Mouse (Mus musculus) gastrocnemius, postnatal 25 days (tissue): ENCODE measurements at regions not wholly inside any gene's neighbourhood (a gene's known extent, or its start where the extent isn't known, plus 50 kb on each side); places are given as distances from the start of the nearest gene placed in this dataset.

ENCODE experiments used
- DNase-seq: peaks from one replicate; pipeline ENCODE4 v3.0.0; 2022

DNA sequence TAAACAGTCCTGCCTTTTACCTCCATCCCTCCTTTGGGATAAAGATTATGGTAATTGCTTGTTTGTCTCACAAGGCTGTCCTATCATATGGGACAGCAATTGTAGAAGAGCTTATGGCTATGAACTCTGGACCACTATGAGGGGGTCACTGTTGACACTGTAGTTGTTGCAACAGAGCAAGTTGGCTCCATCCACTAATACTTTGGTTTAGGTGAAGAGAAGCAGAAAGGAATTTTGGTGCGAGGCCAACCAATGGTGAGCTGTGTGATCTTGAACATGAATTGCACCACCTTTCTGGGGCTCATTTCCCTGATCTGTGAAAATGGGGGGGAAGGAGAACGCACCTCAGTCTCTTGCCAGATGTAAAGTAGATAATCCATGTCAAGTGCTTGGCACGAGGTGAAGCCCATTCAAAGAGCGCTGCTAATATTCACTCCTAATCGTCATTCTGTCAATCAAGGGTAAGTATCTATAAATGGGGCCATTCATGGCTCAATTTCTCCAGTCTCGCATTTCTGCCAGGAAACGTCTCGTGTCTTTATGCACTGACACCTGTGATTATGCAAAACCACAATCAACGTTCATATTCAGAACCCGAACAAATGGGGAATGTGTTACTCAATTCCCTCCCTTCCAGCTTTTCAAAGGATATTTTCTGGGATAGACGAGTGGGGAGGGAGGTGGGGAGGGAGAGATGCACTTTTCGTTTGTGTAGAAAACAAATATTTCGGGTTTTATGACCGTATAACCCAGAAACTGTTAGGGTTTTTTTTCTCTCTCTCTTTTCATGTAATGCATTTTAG is 133.3 kb upstream of the Jun start:
- DNase-seq: no peak

DNA sequence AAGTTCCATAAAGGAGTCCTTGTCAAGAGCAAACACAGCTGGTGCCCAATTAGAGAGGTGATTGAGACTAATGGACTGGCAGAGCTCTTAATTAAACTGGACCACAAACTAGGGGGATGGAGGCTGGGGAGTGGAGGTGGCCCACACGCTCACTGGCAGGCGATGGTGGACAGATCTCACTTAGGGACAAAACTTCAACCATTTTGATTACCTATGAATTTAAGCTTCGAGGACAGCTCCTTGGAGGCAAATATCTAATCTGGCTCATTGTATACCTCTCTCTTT is 133.8 kb upstream of the Jun start:
- no peak for DNase-seq

DNA sequence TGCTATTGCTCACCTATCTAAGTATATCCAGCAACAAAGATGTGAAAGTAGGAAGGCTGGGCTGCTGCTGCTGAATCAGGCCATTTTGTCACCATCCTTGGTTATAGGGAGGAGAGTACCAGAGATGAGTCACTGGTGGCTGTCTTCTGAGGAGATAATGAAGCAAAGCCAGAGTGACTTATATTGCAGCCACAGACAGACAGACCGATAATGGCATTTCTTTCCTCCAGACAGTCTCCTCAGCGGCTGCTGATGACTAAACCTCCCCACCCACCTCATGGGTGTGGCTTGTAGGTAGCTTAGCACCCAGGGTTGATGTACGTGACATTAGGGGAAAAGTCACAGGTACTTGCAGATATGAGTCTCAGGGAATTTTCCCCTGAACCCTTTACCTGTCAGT is 136.1 kb upstream of the Jun start:
- no peak for DNase-seq

DNA sequence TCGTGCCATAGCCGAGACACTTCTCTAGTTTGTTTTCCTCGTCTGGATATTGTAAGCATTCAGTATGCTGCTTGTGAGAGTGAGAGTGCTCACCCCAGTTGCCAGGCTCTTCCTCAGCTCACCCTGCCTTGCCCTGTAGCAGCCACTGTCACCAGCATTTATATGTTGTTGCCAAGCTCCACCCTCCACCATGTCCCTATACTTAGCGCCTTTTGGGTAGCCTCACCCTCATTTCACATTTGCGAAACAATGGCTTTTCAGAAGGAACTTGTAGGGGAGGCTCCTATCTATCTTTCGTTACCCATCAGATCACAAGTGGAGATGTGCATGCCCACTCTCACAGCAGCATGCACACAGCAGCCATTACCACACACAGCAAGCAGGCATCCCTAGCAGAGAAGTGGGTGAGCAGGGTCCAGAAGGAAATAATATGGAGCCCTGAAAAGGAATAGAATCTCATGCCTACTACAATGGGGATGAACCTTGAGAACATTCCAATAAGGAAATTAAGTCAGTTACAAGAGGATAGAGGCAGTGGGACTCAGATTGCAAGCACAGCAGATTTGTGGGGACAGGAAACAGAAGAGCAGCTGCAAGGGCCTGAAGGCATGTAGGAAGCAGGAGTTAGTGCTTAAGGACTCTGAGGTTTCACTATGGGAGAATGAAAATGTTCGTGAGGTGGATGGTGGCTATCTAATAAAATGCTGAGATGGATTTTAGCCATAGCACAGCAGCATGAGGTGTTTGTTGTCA is 139.8 kb upstream of the Jun start:
- DNase-seq: no peak

DNA sequence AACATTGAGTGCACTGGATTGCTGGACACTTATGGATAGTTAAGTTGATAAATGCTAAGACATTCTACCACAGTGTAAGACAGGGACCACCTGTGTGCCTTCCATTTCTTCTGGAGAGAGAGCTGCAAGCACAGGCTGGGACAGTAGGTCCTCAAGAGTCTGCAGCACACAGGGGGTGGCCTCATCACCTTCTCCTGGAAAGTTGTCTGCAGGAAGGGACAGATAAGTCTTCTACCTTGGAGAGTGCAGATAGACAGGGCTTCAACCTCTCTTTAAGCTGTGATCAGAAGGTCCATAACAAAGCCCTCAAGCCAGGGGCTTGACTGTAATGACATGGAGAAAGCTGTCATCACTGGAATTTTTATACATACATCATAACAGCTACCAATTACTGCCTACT is 140.5 kb upstream of the Jun start:
- no peak for DNase-seq

DNA sequence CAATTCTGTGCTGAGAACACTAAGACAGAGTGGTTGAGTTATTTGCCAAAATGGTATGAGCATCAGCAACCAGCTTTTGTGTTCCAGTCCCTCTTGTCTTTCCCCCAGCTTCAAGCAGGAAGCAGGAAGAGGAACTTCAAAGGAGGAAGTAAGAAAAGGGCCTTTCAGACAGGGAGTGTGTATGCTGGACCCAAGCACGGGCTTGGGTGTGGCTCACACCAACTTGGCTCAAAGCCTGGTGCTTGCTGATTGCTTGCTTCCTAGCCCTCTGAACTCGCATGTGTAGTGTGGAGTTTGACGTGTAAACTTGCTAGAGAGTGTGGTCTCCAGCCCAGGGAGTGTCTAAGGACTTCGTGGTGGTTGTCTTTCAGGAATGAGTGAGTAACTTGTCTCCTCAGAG is 141.0 kb upstream of the Jun start:
- peak; percentile 64 for DNase-seq

DNA sequence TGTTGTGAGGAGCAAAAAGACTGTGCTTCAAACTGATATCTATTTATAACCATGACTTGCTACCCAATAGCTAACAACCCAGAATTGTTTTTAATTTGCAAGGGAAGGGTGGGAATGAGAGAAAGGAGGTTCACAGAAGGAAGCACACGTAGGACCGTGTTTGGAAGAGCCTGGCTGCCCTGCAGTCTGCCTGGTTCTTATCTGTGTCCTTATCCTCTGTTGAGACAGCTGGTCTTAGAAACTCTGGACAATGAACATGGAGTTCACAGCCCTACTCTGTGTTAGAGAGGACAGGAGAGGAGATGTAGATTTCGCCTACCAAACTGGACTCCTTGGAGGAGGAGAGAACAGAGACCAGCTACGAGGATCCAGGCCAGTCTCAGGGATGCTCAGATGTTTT is 141.5 kb upstream of the Jun start:
- no peak for DNase-seq

DNA sequence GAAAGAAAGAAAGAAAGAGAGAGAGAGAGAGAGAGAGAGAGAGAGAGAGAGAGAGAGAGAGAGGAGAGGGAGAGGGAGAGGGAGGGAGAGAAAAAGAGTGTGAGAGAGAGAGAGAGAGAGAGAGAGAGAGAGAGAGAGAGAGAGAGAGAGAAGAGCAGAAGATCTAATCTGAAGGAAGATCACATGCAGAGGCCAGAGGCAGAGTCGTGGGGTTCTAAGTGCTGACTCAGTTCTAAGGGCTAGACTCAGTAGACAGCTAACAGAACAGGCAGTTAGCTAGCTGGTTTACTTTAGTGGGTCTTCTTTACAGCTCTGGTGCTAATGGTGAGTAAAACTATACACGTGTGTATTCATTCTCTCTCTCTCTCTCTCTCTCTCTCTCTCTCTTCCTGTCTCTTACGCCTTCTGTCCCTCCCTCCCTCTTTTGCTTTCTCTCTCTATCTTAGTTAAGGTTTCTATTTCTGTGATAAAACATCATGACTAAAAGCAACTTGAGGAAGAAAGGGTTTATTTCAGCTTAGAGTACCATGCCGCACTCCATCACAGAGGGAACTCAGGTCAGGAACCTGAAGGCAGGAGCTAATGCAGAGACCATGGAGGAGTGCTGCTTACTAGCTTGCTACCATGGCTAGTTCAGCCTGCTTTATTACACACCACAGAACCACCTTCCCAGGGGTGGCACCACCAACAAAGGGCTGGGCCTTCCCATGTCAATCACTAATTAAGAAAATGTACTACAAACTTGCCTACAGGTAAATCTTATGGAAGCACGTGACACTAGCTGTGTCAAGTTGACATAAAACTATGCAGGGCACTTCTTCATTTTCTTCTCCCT is 142.8 kb upstream of the Jun start:
- DNase-seq: no peak

DNA sequence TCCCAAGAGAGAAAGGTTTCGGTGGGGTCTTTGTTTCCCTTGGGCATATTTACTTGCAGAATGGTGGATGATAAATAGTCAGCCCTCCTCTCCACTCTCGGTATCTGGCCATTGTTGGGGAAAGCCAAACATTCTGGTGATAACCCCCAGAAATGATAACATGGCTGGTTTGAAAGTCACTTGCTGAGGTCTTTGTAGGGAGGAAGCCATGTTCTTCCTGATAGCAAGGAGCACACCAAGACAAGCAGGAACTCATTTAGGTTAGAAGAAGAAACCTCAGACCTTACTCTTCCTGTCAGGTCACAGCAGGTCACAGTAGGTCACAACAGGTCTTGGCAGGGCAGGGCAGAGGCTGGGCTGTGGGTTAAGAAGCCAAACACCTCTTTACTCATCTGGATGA is 144.1 kb upstream of the Jun start:
- DNase-seq: no peak

DNA sequence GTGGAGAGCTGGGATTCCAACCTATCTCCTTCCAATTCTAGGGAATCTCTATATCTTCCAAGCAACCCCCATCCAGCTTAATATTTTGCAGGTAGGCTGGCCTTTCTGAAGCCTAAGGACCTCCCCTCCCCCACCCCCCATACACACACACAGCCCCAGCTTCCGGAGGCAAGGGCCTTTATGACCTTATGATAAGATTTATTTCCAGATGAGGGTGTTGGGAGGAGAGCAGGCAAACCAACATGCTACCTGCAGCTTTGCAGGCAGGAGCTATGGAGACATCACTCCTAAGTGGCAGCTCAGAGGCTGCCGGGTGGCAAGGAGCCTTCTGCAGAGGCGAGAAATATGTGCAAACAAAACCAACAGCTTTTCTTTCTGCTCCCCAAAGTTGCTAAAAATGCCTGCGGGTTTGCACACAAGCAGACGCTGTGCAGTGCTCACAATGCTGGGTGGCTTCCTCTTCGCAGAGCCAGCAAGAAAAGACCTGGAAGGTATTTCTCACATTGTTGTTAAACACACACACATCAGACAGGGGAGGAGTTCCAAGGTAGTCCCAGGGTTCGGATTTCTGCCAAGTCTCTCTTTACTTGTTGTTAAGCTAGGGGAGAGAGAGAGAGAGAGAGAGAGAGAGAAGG is 145.2 kb upstream of the Jun start:
- no peak for DNase-seq

DNA sequence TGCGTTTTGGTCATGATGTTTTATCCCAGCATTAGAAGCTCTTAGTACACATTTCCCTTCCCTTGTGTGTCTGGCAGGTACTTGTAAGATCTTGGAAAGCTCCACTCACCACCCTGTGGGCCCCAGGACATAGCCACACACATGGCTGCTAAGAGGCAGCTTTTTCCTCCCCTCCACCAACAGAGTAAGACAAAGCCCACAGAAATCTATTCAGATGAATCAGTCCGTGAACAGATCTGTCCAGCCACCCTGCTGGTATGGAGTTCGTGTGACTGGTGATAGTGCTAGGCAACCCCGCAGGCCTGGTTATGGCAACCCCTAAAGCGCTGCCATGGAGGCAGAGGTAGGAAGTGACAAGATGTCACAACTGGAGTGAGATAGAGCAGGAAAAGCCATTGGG is 147.4 kb upstream of the Jun start:
- DNase-seq: no peak

DNA sequence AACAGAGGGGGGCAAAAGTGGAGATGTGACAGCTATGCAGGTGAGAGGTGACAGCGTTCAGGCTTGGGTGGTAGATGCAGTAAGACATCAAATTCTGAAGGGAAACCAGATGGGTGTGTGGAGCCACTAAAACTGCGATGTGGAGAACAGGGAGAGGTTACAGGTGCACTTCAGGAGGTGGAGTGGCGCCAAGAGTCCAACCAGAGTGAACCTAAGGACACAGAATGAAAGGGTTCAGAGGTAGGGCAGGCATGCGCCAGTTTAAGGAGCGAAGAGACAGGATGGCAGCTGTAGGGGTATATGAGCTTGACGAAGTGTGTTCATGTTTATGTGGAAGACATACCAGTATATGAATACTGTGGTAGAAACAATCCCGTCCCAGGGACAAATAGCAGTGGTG is 148.1 kb upstream of the Jun start:
- no peak for DNase-seq

DNA sequence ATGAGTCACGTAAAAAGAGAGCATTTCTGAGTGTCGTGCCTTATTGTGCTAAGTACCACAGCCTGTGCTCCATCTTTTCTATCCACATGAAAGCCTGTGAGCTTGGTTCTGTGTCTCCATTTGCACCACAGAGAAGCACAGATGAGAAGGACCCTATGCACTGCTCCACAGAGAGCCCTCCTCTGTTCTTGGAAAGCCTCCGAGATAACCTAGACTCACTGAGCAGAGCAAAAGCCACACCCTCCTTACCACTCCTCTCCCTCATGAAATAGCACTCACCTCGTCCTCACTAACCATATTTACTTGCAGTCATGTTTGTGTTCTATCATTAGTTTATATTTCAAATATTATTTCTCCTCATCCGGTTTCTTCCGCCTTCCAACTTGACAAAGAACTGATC is 150.5 kb upstream of the Jun start:
- DNase-seq: no peak

DNA sequence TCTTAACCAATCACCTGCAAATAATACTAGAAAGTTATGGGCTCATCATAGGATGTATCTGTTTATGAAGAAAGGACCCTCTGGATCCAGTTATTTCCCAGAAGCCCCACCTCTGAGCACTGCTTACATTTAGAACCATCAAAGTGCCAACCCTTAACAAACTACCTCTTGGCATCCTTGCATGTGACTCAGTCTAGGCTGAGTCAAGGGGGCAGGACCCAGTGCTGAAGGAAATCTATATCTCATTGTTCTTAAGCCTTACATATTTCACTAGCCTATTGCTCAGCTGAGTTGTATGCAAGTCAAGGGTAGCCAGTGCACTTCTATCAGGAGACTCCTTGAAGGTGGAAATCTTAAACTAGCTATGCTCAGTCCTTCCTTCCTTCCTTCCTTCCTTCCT is 151.6 kb upstream of the Jun start:
- no peak for DNase-seq

DNA sequence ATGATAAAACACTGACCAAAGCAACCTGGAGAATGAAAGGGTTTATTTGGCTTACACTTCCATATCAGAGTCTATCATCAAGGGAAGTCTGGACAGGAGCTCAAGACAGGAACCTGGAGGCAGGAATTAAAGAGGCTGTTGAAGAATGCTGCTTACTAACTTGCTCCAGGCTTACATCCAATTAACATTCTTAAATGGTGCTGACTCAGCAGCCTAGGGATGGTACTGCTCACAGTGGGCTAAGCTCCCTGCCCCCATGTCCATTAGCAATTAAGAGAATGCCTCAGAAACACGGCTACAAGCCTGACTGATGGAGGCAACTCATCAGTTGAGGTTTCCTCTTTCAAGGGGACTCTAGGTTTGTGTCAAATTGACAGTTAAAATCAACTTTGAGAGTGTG is 153.3 kb upstream of the Jun start:
- DNase-seq: no peak

DNA sequence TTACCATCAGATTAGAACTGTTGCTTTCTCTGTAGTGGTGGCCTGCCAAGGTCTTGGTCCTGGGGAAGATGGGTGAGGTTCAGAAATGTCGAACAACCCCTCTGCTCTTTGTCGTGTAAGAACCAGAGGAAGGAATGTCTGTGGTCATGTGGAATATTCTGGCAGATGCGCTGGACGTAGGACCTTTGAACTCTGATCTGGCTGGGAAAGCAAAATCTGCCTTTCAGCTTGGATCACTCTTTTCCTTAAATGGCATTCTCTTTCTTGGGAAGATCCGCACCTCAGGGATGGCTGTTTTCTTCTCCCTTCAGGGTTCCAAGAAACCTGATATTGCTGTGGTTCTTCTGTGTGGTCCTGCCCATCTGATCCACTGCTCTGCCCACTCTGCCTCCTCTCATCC is 155.8 kb upstream of the Jun start:
- DNase-seq: no peak

DNA sequence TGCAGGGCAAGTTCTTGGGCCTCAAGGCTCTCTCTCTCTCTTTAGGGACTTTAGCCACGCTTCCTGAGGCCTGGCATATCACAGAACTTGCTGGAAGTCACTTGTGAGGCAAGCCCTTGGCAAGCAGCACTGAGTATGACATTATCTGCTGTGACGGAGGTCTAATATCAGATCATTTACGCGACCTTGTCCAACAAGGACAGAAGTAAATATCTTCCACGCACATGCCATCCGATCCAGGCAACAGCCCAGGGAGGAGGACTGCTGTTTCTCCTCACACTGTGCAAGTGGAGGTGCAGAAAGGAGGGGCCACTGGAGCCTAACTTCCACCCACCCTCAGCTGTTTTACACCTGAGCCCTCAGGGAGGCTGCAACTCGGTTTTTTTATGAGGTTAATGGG is 156.8 kb upstream of the Jun start:
- DNase-seq: peak; percentile 63

DNA sequence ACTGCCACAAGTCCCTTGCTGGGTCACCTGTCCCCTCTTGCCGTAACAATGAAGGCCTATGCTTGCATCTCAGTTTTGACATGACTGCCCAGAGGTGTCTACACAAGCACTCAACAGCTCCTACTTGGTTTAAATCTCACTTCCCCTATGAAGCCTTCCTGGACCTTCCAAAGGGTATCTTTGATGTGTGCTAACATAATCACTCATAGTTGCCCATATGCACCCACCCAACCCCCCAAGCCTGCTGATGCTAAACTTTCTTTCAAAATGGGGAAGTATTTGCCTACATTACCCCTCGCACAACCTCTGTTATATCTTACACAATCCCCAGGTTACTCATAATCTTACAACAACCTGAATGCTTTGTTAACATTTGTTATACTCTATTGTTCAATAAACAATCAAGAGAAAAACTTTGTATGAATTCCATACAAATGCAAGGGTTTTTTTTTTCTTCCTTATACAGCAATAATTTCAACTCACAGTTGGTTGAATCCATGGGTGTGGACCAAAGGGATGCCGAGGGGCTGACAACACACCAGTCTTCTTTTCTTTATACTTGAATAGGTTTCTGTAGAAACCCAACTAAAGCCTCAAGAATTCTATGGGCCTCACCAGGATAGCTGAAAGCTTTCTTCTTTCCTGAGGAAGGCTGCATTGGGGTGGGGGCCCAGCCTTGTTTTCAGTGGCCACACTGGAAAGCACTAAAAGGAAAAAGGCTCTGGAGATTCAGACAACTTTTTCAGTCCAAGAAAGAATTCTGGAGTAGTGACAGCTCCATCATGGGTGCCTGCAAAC is 157.5 kb upstream of the Jun start:
- no peak for DNase-seq

DNA sequence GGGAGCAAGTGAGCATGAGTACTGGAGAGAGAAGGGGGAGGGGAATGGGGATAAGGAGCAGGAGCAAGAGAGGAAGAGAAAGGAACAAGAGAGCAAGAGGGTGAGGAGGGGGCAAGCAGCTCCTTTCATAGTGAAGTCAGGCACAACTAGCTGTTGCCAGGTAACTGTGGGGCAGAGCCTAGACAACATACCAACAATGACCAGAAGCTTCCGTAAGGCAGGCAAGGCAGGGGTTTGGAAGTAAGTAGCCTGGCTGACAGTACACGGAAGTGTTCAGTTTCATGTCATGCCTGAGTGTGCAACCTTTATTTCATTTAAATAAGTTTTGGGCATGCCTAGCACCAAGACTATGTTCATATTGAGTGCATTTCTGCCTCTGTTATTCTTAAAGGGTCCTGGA is 160.5 kb upstream of the Jun start:
- no peak for DNase-seq

DNA sequence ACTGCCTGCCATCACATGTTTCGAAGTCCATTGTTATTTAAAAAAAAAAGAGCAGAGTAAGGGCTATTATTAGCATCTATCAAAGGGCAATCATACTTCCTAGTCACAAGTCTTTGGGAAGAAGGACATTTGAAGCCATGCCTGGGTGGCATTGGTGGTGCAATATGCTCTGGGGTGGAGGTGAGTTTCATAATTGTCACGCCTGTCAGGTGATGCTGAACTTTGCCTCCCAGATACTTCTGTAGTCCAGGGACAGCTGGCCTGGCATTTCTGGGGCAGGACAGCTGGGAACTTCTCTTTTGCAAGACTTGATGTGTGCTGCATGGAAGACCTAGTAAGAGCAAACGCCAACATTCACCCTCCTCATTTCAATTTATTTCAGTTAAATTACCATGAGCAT is 161.0 kb upstream of the Jun start:
- no peak for DNase-seq

DNA sequence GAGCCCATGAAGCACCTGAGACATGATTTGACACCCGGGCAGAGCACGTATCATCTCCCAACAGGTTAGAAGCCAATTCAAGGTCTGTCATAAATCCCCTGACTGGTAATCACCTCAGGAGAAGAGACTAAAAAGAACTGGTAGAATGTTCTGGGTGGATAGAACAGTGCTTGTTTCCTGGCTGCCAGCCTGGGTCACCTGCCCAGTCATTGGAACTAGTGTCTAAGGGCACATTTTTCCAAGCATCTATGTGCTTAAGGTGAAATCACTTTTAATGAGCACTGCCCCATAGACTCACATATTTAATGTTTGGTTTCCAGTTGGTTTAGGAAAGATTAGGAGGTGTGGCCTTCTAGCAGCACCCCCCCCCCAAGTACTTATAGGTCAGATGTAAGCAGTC is 162.0 kb upstream of the Jun start:
- DNase-seq: no peak

DNA sequence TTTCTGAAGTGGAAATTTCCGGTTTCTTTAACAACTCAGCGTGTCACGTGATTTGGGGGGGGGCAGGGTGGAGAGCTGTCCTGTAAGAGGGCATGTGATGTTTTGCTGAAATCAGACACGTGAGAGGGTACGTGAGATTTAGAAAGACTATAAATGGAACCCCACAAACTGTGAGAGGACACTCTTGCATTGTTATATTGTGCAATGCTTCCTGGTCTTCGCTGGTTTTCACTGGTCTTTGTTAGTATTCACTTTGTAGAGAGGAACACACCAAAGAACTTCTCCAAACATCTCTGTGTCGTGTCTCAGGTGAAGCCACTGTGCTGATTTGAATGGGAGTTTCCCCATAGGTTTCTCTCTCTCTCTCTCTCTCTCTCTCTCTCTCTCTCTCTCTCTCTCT is 163.2 kb upstream of the Jun start:
- no peak for DNase-seq
